Mouse (Mus musculus) embryo, embryonic 11.5 days (tissue): Measurements from ENCODE around the gene Ankrd34b.

ENCODE experiments used
- DNase-seq: peaks from one replicate; pipeline ENCODE4 v3.0.0-alpha.2; 2012; ENCODE audit warnings: low read depth, low spot score

The Ankrd34b gene

DNA sequence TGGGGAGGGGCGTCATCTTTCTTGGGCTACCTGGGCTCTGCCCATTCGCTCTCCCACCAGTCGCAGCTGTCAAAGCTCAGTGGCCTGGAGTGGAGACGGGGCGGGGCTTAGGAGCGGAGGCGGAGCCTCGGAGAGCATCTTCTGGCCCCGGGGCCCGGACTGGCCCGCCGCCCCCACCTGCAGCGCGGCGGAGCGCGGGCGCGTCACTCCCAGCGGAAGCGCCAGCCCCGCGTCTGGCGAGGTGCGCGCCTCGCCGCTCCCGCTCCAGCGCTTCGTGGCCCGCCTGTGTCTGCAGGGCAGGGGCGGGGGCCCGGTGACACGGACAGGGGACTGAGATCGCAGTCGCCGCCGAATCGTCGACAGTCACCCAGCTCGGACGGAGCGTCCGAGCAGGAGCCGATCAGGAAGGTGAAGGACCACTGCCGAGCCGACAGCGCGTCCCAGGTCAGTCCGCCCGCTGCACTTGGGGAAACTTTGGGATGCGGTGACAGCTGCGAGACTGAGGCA lies at the start of gene Ankrd34b:
Gene Ankrd34b, plus strand, starts transcription at position 139 of the 507 bp plus-strand sequence.
- DNase-seq, result peak; percentile 32

DNA sequence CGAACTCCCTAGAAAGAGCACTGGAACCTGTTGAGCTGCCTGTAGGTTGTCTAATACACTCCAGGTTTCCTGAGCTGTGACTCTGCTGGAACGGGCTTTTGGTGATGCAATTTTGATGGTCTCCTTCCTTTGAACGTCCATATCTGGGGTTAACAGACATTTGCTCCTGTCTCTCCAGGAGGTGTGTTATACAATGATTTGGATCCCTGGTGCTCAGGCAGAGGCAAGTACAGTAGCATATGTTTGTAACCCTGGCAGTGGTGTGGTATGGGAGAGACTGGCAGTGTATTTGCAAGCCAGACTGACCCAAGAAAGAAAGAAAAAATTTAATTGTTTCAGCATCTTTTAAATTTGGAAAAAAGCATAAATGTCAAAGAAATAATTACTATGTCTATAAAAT lies 38.3 kb upstream of the Ankrd34b start:
- DNase-seq, result no peak

DNA sequence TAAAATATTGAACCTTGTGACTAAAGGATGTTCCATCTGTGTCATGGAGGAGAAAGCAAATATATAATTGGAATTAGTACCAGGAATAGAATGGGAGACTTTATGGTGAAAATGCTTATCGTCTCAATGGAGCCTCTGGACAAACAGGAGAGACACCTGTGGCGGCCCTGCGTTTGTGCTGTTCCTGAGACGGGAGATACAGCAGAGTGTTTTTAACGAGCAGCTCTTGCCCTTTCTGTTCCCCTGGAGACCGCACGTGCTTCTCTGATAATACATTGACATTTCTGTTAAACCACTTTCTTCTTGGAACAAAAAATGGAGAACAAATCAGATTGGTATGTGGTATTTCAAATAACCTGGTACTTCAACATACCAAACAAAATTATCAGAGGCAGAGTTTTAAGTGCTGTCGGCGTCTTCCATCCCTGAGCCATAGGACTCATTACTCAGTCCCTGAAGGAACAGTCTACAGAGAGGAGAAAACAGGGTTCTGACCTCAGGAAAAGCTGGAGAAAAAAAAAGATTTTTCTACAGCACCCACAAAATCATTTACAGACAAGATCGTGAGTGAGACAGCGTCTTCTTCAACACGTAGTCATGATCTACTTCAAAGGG lies 32.5 kb upstream of the Ankrd34b start:
- DNase-seq, result no peak

DNA sequence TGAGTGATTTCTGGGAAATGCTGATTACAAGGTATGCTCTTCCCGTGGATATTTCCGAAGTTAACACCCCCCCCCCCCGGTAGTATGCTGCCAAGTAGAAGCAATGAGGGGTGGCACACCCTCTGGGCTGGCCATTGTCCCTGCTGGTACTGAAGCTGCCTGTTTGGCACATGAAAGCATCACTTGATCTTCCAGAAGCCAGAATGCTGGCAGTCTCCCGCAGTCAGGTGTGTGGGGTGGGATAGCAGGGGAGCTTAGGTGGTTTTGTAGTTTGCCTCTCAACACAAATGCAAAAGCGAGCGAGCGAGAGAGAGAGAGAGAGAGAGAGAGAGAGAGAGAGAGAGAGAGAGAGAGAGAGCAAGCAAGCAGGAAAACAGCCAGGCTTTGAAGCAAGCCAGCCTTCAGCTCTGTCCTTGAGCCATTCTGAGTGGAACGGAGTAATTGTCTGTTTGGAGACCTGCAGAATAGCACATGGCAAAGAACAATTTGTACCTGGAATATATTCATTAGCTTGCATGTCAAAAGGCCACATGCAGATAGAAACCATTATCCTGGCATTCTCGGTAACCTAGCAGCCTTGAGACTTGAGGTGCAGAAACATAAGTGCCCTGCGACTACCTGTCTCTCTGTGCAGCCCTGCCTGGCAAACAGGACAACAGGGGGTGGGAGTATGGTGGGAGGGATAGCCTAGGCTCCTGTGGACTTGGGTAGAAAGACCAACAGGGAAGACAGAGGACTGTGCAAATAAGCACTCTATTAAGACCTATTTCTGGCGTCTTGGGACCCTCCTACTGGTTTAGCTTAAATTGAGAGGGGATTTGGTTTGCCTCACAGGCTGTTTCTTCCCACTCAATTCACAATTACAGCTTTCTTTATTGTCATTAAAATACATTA lies 27.0 kb upstream of the Ankrd34b start:
- DNase-seq, result no peak

DNA sequence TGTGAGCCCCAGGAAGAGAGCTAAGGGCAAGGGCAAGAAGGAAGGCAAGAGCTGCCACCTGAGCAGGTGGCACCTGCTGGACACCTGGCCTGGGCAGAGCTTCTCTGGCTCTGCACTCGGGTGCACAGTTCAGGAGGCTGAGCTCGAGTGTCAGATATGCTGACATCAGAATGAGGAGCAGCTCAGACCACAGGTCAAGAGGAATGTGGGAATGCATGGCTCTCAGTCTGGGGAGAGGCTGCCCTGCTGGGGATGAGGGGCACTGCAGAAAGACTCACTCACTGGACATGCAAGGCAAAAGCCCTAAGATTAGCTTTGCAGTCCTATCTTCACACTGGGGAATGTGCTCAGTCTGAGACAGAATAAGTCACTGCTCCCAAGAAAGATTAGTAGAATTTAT lies 23.6 kb upstream of the Ankrd34b start:
- no peak for DNase-seq

DNA sequence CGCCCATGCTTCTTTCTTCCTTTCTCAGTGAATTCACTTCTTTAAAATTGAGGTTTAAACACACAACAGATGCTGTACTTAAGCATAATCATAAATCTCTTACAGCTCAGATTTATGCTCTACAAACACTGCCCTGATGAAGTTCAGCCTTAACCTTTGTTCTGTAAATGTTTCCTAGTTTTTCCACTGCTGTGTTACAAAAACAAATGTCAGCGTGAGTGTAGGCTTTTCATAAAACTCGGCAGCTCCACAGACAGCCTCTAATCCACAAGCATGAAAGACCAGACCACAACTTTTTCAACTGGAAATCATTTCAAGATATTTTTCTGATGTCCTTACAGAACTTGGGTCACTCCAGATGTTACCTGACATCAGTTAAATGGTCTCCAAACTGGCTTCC lies 22.2 kb upstream of the Ankrd34b start:
- no peak for DNase-seq

DNA sequence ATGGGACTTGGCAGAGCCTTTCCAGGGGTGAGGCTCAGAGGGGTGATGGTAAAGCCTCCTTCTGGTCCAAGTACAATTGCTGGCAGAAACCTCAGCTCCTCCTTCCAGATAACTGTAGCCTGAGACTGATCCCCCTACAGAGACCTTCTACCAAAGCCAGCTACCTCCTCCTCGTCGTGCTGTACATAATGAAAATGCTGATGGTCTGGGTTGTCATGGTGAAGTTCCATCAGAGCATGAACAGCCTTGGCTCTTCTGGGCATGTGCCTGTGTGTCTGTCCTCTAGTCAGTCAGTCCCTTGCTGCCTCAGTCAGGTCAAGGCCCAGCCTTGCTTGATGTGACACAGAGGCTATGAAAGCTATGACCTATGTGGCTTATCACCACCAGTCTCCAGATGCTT lies 15.2 kb upstream of the Ankrd34b start:
- DNase-seq, result no peak

DNA sequence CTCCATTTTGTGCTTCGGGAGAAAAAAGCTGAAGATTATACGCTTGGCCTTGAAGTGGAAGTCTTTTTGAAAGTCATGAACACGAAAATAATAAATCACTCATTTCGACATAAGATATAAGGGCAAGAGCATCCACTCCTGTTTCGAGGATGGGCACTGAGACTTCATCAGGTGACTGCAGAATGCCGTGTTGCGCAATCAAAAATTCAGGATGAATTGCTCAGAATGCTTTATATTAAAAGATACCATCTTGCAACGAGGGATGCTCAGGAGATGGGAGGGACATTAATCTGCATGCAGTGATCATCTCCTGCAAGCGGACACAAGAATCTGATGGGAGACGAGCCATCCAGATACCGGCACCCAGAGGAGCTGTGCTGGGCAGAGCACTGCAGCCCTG lies 6.1 kb upstream of the Ankrd34b start:
- no peak for DNase-seq

DNA sequence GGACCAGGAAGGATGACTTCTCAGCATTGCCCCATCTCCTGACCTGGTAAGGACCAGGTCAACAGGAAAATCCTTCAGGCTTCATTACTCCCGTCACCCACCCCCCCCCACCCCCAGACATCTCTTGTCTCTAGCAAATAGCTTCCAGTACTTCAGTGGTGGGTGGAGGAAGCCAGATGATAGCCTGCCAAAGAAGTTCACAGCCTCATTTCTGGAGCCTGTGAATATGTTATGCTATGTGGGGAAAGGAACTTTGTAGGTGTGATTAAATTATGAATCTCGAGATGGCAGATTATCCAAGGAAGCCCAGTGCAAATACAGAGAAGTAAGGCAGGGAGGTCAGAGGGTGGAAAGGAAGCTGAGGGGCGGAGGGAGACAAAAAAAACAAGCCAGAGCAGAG lies 2.0 kb upstream of the Ankrd34b start:
- no peak for DNase-seq

DNA sequence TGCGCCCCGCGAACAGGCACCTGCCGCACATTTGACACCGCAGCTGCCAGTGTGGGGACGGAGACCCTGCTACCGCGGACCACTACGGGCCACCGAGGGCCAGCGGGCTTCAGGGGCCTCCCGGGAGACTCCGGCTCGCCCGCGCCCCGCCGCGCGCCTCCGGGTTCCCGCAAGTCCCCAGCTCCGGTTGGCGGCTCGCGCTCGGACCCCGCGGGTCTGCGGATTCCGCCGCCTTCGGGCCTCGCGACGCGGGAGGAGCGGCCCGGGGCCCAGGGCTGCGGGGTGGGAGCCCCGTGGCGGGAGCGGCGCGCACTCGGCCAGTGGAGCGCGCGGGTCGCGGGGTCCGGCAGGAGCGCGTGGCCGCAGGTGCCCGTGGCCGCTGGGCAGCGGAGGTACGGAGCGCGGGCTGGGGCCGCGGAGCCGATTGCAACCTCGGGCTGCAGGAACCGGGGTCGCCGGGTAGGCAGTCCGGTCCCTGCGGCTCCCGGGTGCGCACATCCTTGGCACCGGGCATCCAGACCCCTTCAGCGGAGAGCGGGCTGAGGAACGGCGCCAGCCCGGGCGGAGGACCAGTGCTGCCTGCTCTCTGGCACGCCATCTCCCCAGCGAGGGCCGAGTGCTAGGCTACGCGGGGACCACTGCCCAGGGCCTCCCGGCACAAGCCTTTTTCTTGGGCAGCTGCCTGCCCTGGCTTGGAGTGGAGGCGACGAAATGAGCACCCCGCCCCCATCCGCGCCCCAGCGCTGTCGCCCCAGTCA lies 777 bp downstream of the Ankrd34b start:
- DNase-seq, result no peak

DNA sequence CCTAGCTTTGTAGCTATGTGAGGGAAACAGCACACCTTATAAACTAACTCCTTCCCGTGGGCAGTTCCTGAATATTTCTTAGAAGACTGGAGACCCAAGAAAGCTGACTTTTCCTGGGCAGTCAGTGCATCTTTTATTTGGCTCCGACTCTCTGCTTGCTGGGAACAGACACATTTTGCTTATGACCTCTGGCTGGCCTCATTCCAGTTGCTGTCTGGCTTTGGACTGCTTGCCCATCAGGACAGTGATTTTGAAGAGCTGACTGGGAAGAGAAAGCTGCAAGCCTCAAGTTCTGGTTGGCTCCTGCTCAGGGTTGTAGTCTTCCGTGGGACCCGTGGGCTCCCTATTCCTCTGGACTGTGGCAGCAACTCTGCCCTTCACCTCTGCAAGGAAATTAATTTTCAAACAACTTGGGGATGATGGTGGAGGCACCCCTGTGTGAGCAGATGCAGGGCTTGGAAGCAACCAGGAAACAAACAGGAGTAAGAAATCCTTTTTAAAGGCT lies 1.7 kb downstream of the Ankrd34b start:
- no peak for DNase-seq

DNA sequence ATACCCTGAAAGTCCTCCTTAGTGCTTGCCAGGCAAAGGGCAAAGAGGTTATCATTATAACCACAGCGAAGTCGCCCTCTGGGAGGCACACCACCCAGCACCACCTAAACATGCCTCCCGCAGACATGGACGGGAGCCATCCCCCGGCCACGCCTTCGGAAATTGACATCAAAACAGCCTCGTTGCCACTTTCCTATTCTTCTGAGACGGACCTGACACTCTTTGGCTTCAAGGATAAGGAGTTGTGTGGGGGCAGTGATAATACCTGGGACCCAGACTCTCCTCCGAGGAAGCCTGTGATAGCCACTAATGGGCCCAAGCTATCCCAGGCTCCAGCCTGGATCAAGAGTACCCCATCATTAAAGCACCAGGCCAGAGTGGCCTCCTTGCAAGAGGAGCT lies 13.0 kb downstream of the Ankrd34b start:
- DNase-seq, result no peak

DNA sequence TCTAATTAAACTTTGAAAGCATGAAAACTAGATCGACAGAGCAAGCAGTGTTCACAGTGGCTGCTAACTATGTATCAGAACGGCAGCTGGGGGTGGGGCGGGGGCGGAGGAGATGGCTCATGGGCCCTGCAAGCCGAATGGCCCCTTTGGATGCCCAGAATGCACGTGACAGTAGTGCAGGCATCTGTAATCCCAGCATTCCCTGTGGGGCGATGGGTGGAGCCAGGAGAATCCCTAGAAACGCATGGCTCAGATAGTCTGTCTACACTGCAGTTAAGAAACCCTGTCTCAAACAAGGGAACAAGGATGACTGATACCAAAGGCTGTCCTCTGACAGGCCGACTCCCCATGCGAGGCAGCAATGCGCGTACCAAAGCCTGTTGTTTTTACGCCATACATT lies 14.6 kb downstream of the Ankrd34b start:
- DNase-seq, result no peak

DNA sequence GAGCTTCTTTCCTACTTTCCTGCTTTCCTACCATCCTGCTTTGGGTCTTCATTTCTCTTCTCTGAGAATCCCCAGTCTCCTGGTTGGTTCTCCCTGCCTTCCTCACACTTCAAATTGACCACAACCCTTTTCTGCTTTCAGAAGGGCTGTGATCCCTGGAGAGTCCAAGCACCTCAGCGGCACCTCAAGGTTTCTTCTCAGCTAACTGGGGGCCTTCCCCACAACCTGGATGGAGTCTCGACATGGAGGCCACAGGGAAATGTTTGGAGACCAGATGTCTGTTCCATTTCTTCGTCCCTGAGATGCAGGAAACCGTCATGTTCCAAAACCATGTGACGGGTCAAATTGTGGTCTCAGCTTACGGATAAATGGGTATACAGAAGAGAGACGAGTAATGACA lies 21.2 kb downstream of the Ankrd34b start:
- no peak for DNase-seq

DNA sequence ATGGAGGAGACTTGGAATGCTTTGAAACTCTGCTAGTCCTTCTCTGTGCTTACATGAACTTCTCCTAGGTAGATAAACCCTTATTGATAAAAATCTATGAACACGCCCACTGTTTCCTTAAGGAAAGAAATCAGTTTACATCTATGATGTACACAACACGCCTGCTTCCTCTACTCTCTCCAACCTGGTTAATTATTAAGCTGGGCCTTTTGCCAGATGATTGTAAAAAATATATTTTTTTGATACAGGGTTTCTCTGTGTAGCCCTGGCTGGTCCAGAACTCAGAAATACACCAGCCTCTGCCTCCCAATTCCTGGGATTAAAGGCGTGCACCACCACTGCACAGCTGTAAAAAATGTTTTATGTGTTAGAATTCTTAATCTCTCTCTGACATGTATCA lies 39.0 kb downstream of the Ankrd34b start:
- no peak for DNase-seq

DNA sequence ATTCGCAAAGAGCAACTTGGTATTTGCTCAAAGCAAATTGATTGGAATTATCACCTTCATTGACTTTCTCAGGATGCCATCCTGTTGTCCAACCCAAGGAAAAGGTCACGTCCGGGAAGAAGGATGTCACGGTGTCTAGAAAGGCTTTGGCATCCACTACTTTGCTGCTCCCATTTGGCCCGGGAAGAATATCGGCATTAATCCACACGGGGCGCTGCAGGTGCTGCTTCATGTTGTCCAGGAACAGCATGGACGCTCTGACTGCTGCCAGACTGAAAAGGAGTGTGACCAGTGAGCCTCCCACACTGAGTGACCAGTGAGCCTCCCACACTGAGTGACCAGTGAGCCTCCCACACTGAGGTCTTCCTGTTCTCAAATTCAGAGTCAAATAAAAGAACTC lies 42.2 kb downstream of the Ankrd34b start:
- DNase-seq, result no peak

DNA sequence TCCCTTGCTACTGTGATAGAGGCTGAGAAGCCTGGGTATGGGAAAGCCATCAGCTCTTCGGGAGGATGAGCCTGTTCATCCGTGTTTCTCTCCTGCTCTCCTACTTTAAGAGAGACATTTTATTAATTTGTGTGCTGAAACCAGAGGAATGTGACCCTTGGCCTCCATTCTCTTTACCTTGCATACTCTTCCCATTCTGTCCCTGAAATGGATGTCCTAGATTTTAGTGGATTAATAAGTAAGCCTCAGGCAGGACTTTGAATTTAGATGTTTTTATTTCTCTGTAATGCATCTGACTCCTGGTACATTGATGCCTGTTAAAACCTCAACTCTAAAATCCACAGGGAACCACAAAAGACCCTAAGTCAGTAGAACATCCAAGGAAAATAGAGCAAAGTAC lies 43.7 kb downstream of the Ankrd34b start:
- DNase-seq, result no peak

DNA sequence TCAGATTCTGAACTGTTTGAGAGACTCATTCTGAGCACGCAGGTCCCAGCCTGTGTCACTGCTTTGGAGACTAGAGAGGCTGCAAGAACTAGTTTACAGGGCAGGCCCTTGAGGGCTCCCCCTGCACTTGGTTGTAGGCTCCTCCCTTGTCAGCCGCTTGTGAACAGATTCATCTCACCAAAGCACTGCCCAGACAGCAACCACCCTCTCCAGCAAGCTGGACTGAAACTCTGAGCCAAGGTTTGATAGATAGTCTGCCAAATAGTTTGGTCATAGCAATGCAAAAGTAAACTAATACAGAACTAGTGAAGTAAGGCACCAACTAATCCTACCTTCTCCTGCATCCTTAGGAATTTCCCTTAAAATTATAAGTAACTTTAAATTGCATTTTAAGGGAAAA lies 44.5 kb downstream of the Ankrd34b start:
- no peak for DNase-seq

DNA sequence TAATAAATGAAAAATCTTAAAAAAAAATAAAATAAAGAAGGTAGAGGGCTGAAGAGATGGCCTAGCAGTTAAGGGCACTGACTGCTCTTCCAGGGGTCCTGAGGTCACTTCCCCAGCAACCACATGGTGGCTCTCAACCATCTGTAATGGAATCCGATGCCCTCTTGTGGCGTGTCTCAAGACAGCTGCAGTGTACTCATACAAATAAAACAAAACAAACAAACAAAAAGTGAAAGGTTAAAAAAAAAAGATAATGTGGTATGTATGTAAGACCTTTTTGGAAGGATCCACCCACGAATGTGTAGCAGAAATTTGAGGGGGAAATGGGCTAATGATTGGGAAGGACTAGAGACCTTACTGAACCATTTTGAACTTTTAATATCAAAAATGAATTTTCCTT lies 57.7 kb downstream of the Ankrd34b start:
- peak; percentile 30 for DNase-seq

DNA sequence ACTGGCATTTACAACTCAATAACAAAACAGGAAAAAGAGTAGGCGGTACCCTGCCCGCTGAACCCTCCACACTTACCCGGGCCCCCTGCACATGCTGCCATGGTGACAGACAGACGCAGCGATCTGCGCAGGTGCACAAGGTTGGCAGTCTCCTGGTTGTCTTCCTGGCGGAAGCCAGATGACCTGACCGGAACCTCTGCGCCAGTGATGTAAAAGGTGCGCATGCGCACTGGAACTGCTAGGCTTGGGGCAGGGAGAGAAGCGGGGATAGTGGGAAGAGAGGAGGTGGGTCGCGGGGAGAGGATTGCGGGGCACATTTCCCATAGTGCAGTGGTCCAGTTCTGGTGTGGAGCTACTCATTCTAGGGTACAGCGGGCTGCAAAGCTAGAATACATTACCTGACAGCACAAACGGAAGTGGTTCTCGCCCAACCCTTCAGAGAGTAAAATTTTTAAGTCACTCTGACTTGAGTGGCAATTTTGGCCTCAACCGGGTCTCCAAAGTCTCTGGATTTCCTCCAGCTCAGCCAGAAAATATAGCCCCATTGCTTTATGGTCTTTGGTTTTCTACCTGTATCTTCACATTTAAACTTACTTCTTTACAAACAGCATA lies 58.3 kb downstream of the Ankrd34b start, which contains the start of gene Fam151b:
Gene Fam151b, minus strand, starts transcription at position 164 of the 612 bp plus-strand sequence.
- peak; percentile 91 for DNase-seq

DNA sequence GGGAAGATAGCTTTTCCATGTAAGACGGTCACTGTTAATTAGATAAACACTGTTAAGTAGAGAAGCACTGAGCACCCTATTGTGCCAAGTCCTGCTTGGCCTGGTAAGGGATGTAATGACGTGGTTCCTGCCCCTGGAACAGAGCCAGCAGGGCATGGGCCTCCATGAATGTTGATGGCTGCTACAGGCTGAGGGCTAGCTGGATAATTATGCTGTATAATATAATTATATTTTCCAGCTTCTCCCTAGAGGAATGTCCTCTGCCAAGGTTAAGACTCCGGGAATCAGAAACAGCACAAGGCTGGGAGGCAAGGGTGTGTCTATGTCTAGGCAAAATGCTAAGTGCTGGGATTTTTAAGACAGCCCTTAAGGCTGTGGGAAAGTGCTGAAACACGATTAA lies 65.1 kb downstream of the Ankrd34b start:
- no peak for DNase-seq
